Comparison of ENCODE assay signal across 26 mouse cellular contexts in the genomic region with DNA sequence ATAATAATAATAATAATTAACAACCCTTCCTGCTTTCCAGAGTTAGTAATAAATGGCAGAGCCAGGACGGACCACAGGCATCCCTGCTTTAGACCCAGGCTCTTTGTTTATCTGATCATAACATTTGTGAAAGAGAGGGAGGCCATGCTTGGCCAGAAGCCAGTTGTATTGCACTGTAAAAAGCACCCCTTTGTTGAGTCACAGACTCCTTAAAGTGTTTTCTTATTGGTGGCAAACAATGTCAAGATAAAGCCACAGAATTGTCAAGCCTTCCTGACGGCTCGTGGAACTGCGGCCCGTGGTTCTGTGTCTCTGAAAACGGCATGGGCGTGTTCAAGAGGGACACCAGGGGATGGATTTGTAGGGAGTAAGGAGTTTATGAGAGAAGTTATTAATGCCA.
DNase-seq lines count a peak whose midpoint lies in the region; ATAC-seq and TF ChIP-seq lines count a peak whose summit lies in the region.
"Had no signal": no experiment of that assay in that cellular context is flagged by ENCODE, and none has a peak within 500 bp of the region (broad histone marks: within the 10 kb centered on the region; RNA-seq: fewer than 3 reads in every experiment).

No protein-coding gene starts in this region.

- DNase-seq in lung, embryonic 14.5 days = peak; percentile 75
- no peak for DNase-seq in lung, postnatal 14 days
- peak; percentile 88 for DNase-seq in MEL (ENCODE audit: low read depth, low spot score)
- DNase-seq in NIH3T3 (ENCODE audit: low read depth) = peak; percentile 69
- no peak for DNase-seq in liver, postnatal 0 days
- no peak for DNase-seq in midbrain, embryonic 11.5 days (ENCODE audit: low spot score, missing footprints)
- DNase-seq: adrenal gland, postnatal 36 days; cerebellum, adult 11 months; cerebellum, postnatal 10 days; heart, postnatal 10 days; kidney, adult 9 months; kidney, postnatal 14 days; layer of hippocampus, postnatal 36 days; retina, postnatal 1 day; right cerebral cortex, postnatal 25 days had no signal

- no peak for TF ChIP-seq POLR2A in MEL (IDR thresholded peaks at IDR 0.05; ENCODE audit: control insufficient read depth in 1 of 2, insufficient read depth in 1 of 2, low read depth in 1 of 2, low read length in 2 of 2, poor library complexity in 1 of 2)

- no peak for TF ChIP-seq CTCF in lung, embryonic 14.5 days (IDR thresholded peaks at IDR 0.05; ENCODE audit: low read depth)
- TF ChIP-seq CTCF in MEL (IDR thresholded peaks at IDR 0.05 in 2 of 3, conservative IDR thresholded peaks at IDR 0.05 in 1 of 3; ENCODE audit: control insufficient read depth in 1 of 3, insufficient read depth in 1 of 3, low read depth in 2 of 3, low read length in 3 of 3, poor library complexity in 1 of 3, severe bottlenecking in 1 of 3) = no peak
- no peak for TF ChIP-seq CTCF in liver, postnatal 0 days (IDR thresholded peaks at IDR 0.05; ENCODE audit: low read depth)

- ATAC-seq in lung, embryonic 14.5 days (ENCODE audit: insufficient read depth) = peak; percentile 76
- peak; percentile 63; the same call in 1 of the 2 replicates for ATAC-seq in stomach, embryonic 16.5 days (ENCODE audit: insufficient read depth, low FRiP score)
- ATAC-seq in liver, postnatal 0 days = no peak
- no peak for ATAC-seq in midbrain, embryonic 11.5 days (ENCODE audit: low FRiP score)
- ATAC-seq: hindbrain, postnatal 0 days; intestine, embryonic 16.5 days; midbrain, embryonic 16.5 days had no signal

- H3K4me2 ChIP-seq in lung, embryonic 14.5 days = no peak overlapping the region
- no peak overlapping the region for H3K4me2 ChIP-seq in stomach, embryonic 16.5 days (ENCODE audit: low read depth, low read length)
- H3K4me2 ChIP-seq in liver, postnatal 0 days (ENCODE audit: low read depth, low read length) = no peak overlapping the region
- H3K4me2 ChIP-seq in midbrain, embryonic 11.5 days = no peak overlapping the region
- H3K4me2 ChIP-seq: heart, embryonic 12.5 days; liver, embryonic 11.5 days; neural tube, embryonic 13.5 days; stomach, embryonic 15.5 days had no signal

- no peak overlapping the region for H3K4me3 ChIP-seq in lung, embryonic 14.5 days (ENCODE audit: low read depth, low read length)
- H3K4me3 ChIP-seq in MEL (ENCODE audit: control insufficient read depth in 1 of 2, insufficient read depth in 1 of 2, low read depth in 2 of 2, low read length in 2 of 2) = peak overlapping the region; percentile 13 to 40; a peak in 3 of 4 replicates
- no peak overlapping the region for H3K4me3 ChIP-seq in stomach, embryonic 16.5 days (replicated peaks; ENCODE audit: low read length)
- no peak overlapping the region for H3K4me3 ChIP-seq in liver, postnatal 0 days (ENCODE audit: low read depth, low read length)
- H3K4me3 ChIP-seq in midbrain, embryonic 11.5 days (ENCODE audit: low read depth, low read length) = no peak overlapping the region
- H3K4me3 ChIP-seq: embryonic facial prominence, embryonic 10.5 days; heart, embryonic 12.5 days; hindbrain, embryonic 10.5 days; myocyte; neural tube, embryonic 13.5 days; stomach, embryonic 15.5 days had no signal

- no peaks in the 10 kb centered on the region for H3K36me3 ChIP-seq in lung, embryonic 14.5 days (ENCODE audit: insufficient read depth)
- no peaks in the 10 kb centered on the region for H3K36me3 ChIP-seq in MEL (ENCODE audit: control insufficient read depth in 1 of 2, insufficient read depth in 2 of 2, low read length in 2 of 2)
- H3K36me3 ChIP-seq in stomach, embryonic 16.5 days (ENCODE audit: control insufficient read depth, insufficient read depth, low read length) = no peaks in the 10 kb centered on the region
- no peaks in the 10 kb centered on the region for H3K36me3 ChIP-seq in liver, postnatal 0 days (replicated peaks; ENCODE audit: insufficient read depth, low read length)
- no peaks in the 10 kb centered on the region for H3K36me3 ChIP-seq in midbrain, embryonic 11.5 days (ENCODE audit: control insufficient read depth, insufficient read depth, low read length)
- H3K36me3 ChIP-seq: embryonic facial prominence, embryonic 10.5 days; heart, embryonic 12.5 days; hindbrain, embryonic 10.5 days; neural tube, embryonic 13.5 days; stomach, embryonic 15.5 days had no signal

- H3K79me2 ChIP-seq in MEL (ENCODE audit: control insufficient read depth, insufficient read depth, low read length, poor library complexity) = no peaks in the 10 kb centered on the region

- TF ChIP-seq RAD21 in MEL (IDR thresholded peaks at IDR 0.05; ENCODE audit: low read depth, low read length) = no peak; the same call in 1 of the 2 replicates

- no peaks in the 10 kb centered on the region for H3K4me1 ChIP-seq in lung, embryonic 14.5 days (ENCODE audit: insufficient read depth)
- H3K4me1 ChIP-seq in MEL (ENCODE audit: control insufficient read depth in 1 of 2, insufficient read depth in 2 of 2, low read length in 2 of 2) = 0 out of 4 replicates have a peak, but pooled peaks cover 0 to 11% of the 10 kb centered on the region in 2 experiments
- H3K4me1 ChIP-seq in stomach, embryonic 16.5 days (ENCODE audit: control insufficient read depth, insufficient read depth, low read length) = peaks cover 3% of the 10 kb centered on the region
- no peaks in the 10 kb centered on the region for H3K4me1 ChIP-seq in liver, postnatal 0 days (ENCODE audit: insufficient read depth)
- H3K4me1 ChIP-seq in midbrain, embryonic 11.5 days (ENCODE audit: control insufficient read depth, insufficient read depth, low read length) = no peaks in the 10 kb centered on the region
- H3K4me1 ChIP-seq: embryonic facial prominence, embryonic 10.5 days; hindbrain, embryonic 10.5 days; neural tube, embryonic 13.5 days; stomach, embryonic 15.5 days had no signal

- peak in 1 of 2 experiments; percentile 36; a peak in 1 of 4 replicates for TF ChIP-seq EP300 in MEL (IDR thresholded peaks at IDR 0.05; ENCODE audit: low read depth in 1 of 2, low read length in 2 of 2)
- no peak for TF ChIP-seq EP300 in liver, postnatal 0 days (IDR thresholded peaks at IDR 0.05; ENCODE audit: low read depth)

- WGBS in lung, embryonic 14.5 days = 40% methylated on average over 7 of the region's 7 CpGs
- WGBS in stomach, embryonic 16.5 days = 46% methylated on average over 7 of the region's 7 CpGs
- 61% methylated on average over 7 of the region's 7 CpGs for WGBS in liver, postnatal 0 days (ENCODE audit: insufficient replicate concordance)
- WGBS in midbrain, embryonic 11.5 days = 92% methylated on average over 7 of the region's 7 CpGs

- H3K9me3 ChIP-seq in lung, embryonic 14.5 days (ENCODE audit: low read depth, low read length) = no peaks in the 10 kb centered on the region
- no peaks in the 10 kb centered on the region for H3K9me3 ChIP-seq in MEL (replicated peaks; ENCODE audit: insufficient read depth, low read length)
- no peaks in the 10 kb centered on the region for H3K9me3 ChIP-seq in stomach, embryonic 16.5 days (replicated peaks; ENCODE audit: control insufficient read depth, low read length)
- no peaks in the 10 kb centered on the region for H3K9me3 ChIP-seq in liver, postnatal 0 days (ENCODE audit: low read length)
- no peaks in the 10 kb centered on the region for H3K9me3 ChIP-seq in midbrain, embryonic 11.5 days (ENCODE audit: control insufficient read depth, low read length)
- H3K9me3 ChIP-seq: embryonic facial prominence, embryonic 10.5 days; heart, embryonic 12.5 days; hindbrain, embryonic 10.5 days; neural tube, embryonic 13.5 days; stomach, embryonic 15.5 days had no signal

- H3K9ac ChIP-seq in lung, embryonic 14.5 days = no peak overlapping the region
- no peak overlapping the region for H3K9ac ChIP-seq in MEL (ENCODE audit: control insufficient read depth, low read depth, low read length, poor library complexity, severe bottlenecking)
- H3K9ac ChIP-seq in stomach, embryonic 16.5 days (ENCODE audit: low read length) = no peak overlapping the region
- no peak overlapping the region for H3K9ac ChIP-seq in liver, postnatal 0 days (replicated peaks)
- no peak overlapping the region for H3K9ac ChIP-seq in midbrain, embryonic 11.5 days (ENCODE audit: low read length)
- H3K9ac ChIP-seq: heart, embryonic 12.5 days; neural tube, embryonic 13.5 days; stomach, embryonic 15.5 days had no signal

- H3K27ac ChIP-seq in lung, embryonic 14.5 days (ENCODE audit: low read depth) = no peak overlapping the region
- peak overlapping the region; percentile 25 for H3K27ac ChIP-seq in MEL (ENCODE audit: control insufficient read depth, low read depth, low read length)
- no peak overlapping the region for H3K27ac ChIP-seq in stomach, embryonic 16.5 days (ENCODE audit: low read length)
- no peak overlapping the region for H3K27ac ChIP-seq in liver, postnatal 0 days (ENCODE audit: low read depth)
- no peak overlapping the region for H3K27ac ChIP-seq in midbrain, embryonic 11.5 days (ENCODE audit: low read depth, low read length)
- H3K27ac ChIP-seq: embryonic facial prominence, embryonic 10.5 days; hindbrain, embryonic 10.5 days; hindbrain, postnatal 0 days; neural tube, embryonic 13.5 days; stomach, embryonic 15.5 days had no signal

- H3K27me3 ChIP-seq in lung, embryonic 14.5 days (ENCODE audit: insufficient read depth, low read length) = no peaks in the 10 kb centered on the region
- H3K27me3 ChIP-seq in MEL (ENCODE audit: control insufficient read depth in 1 of 2, insufficient read depth in 2 of 2, low read length in 2 of 2) = no peaks in the 10 kb centered on the region
- no peaks in the 10 kb centered on the region for H3K27me3 ChIP-seq in stomach, embryonic 16.5 days (ENCODE audit: control insufficient read depth, insufficient read depth, low read length)
- no peaks in the 10 kb centered on the region for H3K27me3 ChIP-seq in liver, postnatal 0 days (ENCODE audit: insufficient read depth, low read length)
- H3K27me3 ChIP-seq in midbrain, embryonic 11.5 days (ENCODE audit: control insufficient read depth, insufficient read depth, low read length) = no peaks in the 10 kb centered on the region
- H3K27me3 ChIP-seq: heart, embryonic 12.5 days; neural tube, embryonic 13.5 days; stomach, embryonic 15.5 days had no signal

TF ChIP-seq in MEL, 35 proteins besides CTCF, POLR2A, EP300 and RAD21 (continues in another document):
- TF ChIP-seq TBP (IDR thresholded peaks at IDR 0.05; ENCODE audit: low read depth, low read length) = no peak
- peak; percentile 51; the same call in 1 of the 2 replicates for TF ChIP-seq SIN3A (IDR thresholded peaks at IDR 0.05; ENCODE audit: low read length)
- no peak for TF ChIP-seq ZNF384 (IDR thresholded peaks at IDR 0.05; ENCODE audit: low read depth, low read length)
- no peak for TF ChIP-seq BHLHE40 (IDR thresholded peaks at IDR 0.05; ENCODE audit: borderline replicate concordance, low read depth, low read length)
- peak; percentile 57 for TF ChIP-seq MXI1 (IDR thresholded peaks at IDR 0.05; ENCODE audit: low read depth, low read length)
- peak; percentile 71; the same call in 1 of the 2 replicates for TF ChIP-seq GATA1 (IDR thresholded peaks at IDR 0.05; ENCODE audit: low read depth, low read length)
- 0 out of 2 replicates have a peak, but pooled peaks have one; percentile 22 for TF ChIP-seq RCOR1 (IDR thresholded peaks at IDR 0.05; ENCODE audit: low read depth, low read length)
- TF ChIP-seq GABPA (IDR thresholded peaks at IDR 0.05; ENCODE audit: low read depth, low read length) = no peak
- TF ChIP-seq ZKSCAN1 (IDR thresholded peaks at IDR 0.05; ENCODE audit: low read depth, low read length) = no peak
- peak; percentile 51; the same call in 1 of the 2 replicates for TF ChIP-seq MAX (IDR thresholded peaks at IDR 0.05; ENCODE audit: low read length)

Comparison
In these comparisons a context has a peak if more than half of its experiments do, and no peak if none do; other contexts are left out.
1. DNase-seq: peak in lung, embryonic 14.5 days (single experiment), MEL (single experiment) and NIH3T3 (single experiment); none in lung, postnatal 14 days (single experiment), liver, postnatal 0 days (single experiment) and midbrain, embryonic 11.5 days (single experiment).
2. ATAC-seq: peak in lung, embryonic 14.5 days (single experiment) and stomach, embryonic 16.5 days (single experiment); none in liver, postnatal 0 days (single experiment) and midbrain, embryonic 11.5 days (single experiment).
3. H3K4me3 ChIP-seq: peak in MEL (2 of 2); none in lung, embryonic 14.5 days (single experiment), stomach, embryonic 16.5 days (single experiment), liver, postnatal 0 days (single experiment) and midbrain, embryonic 11.5 days (single experiment).